Mouse (Mus musculus): ENCODE data around the gene Wdr20rt. TPM values are rescaled to one million over a fixed set of nuclear protein-coding genes. Genes with fewer than 3 reads are reported as not detected.

Gene Wdr20rt
- polyA plus RNA-seq, 1 experiment from 2014 or later, result not detected

Other genes starting within 250 kb of the Wdr20rt start
- 38.4 and 49.4 TPM in 2 replicates for gene Prpf39, start 189.2 kb upstream of the Wdr20rt start, polyA plus RNA-seq (2014; fragmentation: Nextera tagmentation; extraction: Ambion mirVana)
- gene Fkbp3, start 151.5 kb upstream of the Wdr20rt start, polyA plus RNA-seq (2014; fragmentation: Nextera tagmentation; extraction: Ambion mirVana), result 443 and 466 TPM in 2 replicates
- 6.6 and 9.7 TPM in 2 replicates for gene Fancm, start 149.9 kb upstream of the Wdr20rt start, polyA plus RNA-seq (2014; fragmentation: Nextera tagmentation; extraction: Ambion mirVana)
- gene Mis18bp1, start 52.9 kb upstream of the Wdr20rt start, polyA plus RNA-seq (2014; fragmentation: Nextera tagmentation; extraction: Ambion mirVana), result 32.6 and 35.5 TPM in 2 replicates